Mouse (Mus musculus) heart, postnatal 14 days (tissue): ENCODE data around the gene Gm21915. TPM values are rescaled to one million over a fixed set of nuclear protein-coding genes. Genes with fewer than 3 reads are reported as not detected.

ENCODE experiments used
- DNase-seq, 2 experiments: peaks; one replicate each; pipeline ENCODE4 v3.0.0; 2021 to 2022
- intact Hi-C: fragments of 180-260 bp; cut with DNase I; formaldehyde crosslinking; loops from one replicate; pipeline ENCODE4 v1.15.1; 2025
- total RNA-seq, 2 experiments: library from RNA; stranded (reverse); gene quantifications; 2 replicates each; pipeline ENCODE4 v1.2.3; 2021

Gm21915 gene
- total RNA-seq, 2 experiments from 2014 or later, result not detected

DNA sequence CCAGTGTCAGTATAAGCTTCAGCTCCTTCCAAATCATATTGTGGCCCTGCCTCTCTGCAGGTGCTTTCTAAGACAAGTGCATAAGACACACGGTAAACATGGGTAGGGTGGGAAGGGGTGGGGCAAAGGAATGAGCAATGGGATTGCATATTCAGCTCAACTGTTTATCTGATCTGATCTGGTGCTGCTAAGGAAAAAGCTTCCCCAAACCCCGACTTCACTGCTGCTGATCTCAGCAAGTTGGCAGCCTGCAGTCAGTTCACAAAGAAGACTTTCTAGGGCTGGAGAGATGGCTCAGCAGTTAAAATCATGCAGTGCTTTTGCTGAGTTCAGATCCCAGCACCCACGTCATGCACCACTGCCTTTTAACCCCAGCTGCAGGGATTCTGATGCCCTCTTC, 39.6 kb downstream of the Gm21915 start:
- intact Hi-C loops, result no loop called here
- DNase-seq, result no peak

DNA sequence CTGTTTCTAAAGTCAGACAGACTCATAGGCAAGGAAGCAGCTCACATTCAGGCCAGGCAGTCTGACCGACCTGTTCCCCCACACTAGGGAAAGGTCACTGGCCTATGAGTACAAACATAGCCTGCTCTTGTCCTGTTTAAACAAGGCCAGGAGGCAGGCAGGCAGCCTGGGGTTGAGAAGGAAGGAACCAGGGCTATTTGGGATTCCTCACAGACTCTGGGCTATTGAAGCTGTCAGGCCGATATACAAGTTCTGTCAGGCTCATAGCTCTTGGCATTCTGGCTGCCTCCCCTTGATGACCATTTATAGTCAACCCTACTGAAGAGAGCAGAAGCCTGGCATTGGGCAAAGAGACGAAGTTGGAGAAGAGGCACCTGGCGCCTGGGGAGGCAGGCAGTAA, 41.2 kb downstream of the Gm21915 start:
- DNase-seq, result no peak
- intact Hi-C loops, result no loop called here

DNA sequence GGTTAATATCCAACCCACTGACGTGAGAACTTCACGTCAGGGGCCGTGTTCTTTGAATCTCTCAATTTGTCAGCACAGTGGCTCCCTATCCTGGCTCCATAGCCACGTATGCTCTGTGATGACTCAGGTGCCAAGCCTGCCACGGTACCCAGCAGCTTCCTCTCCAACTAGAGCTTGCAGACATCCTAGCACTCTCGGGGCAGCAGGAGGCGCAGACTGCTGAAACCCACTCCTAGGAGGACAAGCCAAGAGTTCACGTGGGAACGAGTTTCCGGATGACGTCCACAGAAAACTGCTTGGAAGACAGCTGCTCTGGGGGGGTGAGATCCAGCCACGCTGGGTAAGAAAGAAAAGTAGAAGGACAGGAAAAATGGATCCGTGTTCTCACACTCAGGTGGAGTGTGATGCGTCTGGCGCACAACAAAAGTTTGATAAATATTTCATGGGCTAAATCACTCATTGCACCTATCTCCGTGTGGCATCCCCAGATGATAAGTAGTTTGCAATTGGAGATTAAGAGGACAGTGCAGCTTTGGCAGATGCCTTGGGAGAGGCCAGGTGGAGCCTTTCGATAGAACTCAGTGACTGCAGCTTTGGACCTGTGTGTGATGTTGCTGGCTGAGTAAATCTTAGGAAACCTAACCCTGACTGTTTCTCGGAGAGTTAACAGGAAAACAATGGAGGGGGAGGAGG, 46.9 kb downstream of the Gm21915 start:
- intact Hi-C loops, result loop anchor here (5.0 kb wide), 1 partner anchor 40 kb away; no protein-coding TSS in a partner anchor
- peak; percentile 18 to 62 for DNase-seq

DNA sequence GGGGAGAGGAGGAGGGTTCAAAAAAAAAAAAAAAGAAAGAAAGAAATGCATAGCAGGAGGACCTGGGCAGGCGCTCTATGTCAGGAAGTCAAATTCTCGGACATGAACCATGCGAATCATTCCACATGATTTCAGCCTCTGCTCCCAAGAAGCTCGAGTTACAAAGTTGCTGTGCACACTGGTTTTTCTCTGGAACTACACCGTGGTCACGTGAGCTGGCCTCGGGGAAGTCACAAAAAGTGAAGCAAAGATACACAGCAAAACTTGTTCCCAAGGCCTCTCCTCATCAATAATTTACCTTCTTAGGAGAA, 47.4 kb downstream of the Gm21915 start:
- intact Hi-C loops, result loop anchor here (5.0 kb wide), 1 partner anchor 41 kb away; no protein-coding TSS in a partner anchor
- DNase-seq, result no peak

Other genes starting within 250 kb of the Gm21915 start
- 10 to 100 TPM; 19.2 to 24.5 TPM for gene Gramd1b, start 139.2 kb upstream of the Gm21915 start, total RNA-seq
- 1 to 10 TPM; 4.2 to 6.0 TPM for gene Clmp, start 15.3 kb downstream of the Gm21915 start, total RNA-seq
- gene Hspa8, start 130.4 kb downstream of the Gm21915 start, total RNA-seq, result 1,000 to 10,000 TPM; 1,048 to 1,357 TPM
- gene Bsx, start 203.5 kb downstream of the Gm21915 start, total RNA-seq, result not detected